Mouse (Mus musculus) embryo, embryonic 10 days (tissue): Measurements from ENCODE around the gene Ttyh1.
A peak's percentile ranks its signal among the peaks of the same experiment; 100 is the strongest.

Experiments
- DNase-seq: peaks from one replicate; pipeline ENCODE4 v3.0.0-alpha.2; 2015; ENCODE audit warnings: low spot score

Gene Ttyh1

DNA sequence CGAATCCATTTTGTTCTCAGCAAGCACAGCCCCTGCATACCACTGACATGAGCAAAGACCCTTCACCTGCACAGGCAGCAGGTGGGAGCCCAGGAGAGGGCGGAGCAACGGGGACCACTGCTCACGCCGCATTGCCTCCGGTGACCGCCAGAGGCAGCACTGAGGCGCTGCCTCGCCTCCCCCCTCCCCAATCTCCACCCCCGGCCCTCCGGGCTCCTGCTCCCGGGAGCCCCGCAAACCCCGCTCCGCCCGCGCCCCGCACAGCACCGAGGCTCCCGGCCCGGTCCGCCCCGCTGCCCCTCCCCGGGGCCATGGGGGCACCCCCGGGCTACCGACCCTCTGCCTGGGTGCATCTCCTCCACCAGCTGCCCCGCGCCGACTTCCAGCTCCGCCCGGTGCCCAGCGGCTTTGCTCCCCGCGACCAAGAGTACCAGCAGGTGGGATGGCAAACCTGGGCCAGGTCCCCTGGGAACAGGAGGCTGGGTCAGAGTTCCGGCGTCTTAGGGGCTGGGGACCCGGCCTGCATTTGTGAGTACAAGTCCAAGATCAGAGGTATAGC, at the start of gene Ttyh1:
TSS of gene Ttyh1 (plus strand) at position 65 of the 559 bp plus-strand sequence.
- peak; percentile 49 for DNase-seq

DNA sequence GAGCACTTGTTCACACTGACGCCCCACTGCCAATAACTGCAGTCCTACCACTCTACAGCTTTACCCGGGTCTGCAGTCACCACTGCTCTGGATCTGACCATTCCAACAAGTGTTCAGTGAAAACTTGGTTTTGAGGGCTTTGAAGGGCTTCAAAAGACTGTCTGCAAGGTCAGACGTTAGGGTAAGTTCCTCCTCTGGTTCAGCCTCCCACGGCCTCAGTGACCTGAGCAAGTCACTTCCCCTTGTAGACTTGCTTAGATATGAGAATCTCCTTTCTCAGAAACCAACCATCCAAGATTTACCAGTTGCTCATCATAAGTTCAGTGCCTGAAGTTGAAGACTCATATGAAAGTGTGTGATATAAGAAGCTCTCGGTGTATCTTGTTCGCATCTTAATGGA, 48.1 kb upstream of the Ttyh1 start:
- DNase-seq: no peak

DNA sequence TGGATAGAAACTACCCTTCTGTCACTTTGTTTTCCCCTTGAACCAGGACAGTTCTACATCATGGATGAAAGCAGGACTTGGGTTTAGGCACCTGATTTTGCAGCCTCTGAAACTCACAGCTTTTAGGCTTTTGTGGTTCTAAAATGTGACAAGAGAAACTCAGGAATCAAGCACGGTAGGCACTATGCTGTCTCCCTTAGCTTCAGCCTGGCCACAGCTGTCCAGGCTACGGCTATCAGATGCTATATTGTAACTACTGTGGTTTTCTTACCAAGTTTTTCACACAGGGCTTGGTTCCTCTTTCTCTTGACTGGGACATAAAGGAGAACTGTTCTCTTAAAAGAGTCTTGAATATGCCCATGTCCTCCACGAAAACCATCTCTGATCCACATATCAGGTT, 46.1 kb upstream of the Ttyh1 start:
- DNase-seq: no peak

DNA sequence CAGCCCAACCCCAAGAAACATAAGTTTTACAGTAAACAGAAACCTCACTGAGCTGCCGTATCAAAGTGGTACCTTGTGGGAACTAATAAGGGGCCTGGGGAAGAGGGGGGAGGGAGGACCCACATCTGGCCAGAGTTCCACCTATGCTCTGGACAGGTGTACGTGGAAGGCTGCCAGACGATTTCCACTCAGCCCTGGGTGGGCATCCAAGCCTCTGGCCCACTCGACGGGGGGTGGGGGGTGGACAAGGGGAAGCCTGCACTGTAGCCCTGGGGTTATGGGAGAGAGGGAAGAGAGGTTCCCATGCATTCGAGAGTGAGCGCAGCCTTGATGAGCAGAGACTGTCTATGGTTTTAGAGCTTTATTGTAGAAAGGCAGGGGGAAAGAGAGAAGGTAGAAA, 39.7 kb upstream of the Ttyh1 start:
- DNase-seq: no peak

DNA sequence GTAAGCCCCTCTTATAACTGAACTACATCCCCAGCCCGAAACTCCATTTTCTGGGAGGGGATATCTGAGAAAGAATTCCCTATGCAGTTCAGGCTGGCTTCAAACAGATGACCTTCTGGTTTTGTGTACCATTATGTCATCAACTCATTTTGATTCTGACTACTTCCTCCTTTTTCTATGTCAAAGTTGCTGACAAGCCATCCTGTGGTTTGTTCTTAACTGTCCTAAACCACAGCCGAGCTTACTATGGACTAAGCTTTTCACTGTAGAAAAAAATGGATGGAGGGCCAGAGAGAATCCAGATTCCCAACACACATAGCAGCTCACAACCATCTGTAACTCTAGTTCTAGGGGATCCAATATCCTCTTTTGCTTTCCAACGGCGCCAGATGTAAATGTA, 38.7 kb upstream of the Ttyh1 start:
- no peak for DNase-seq

DNA sequence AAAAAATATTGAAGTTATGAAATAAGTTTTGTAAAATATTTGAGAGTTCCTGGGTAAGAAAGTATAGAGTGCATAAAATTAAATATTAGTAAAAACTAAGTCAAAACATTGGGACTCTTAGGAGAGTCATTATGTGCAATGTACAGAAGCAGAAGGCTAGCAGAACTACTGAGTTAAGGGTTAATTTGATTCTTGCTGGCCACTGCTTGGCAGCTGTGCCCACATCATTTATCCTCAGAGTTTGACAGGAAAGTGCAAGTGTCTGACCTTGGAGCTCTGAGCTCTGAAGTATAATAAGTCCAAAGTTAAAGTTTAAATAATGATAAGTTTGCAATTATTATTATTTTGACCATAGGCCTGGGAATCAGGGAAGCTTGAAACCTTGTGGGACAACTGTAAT, 37.5 kb upstream of the Ttyh1 start:
- DNase-seq: no peak

DNA sequence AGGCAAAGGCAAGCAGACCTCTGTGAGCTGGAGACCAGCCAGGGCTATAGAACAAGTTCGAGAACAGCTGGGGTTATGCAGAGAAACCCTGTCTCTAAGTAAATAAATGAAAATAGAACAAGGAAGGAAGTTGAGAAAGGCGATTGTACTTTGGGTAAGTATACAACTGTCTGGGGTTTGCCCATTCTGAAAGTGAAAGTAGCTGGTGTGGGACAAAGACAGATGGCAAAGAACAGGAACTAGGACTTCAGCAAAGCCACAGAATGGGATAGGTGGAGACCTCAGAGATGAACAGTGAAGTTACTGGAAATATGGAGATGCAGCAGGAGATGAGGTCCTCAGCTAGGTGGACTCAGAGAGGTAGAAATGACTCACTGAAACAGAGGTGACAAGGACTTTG, 36.4 kb upstream of the Ttyh1 start:
- no peak for DNase-seq

DNA sequence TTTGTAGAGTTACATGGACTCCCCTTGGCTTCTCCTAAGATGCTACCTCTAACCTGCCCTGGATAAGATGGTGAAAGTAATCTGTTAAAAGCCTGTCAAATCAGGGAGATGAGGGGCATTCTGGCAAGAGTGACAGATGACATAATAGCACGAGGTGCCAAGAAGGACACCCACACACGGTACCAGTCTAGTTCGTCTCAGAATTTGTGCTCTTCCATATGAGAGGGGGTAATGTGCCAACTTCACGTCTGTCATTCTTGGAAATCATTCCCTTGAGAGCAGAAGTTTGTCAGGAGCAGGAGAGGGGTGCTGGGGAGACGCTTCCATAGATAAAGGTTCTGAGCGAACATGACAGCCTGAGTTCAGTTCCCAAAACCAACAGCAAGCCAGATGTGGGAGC, 35.0 kb upstream of the Ttyh1 start:
- no peak for DNase-seq

DNA sequence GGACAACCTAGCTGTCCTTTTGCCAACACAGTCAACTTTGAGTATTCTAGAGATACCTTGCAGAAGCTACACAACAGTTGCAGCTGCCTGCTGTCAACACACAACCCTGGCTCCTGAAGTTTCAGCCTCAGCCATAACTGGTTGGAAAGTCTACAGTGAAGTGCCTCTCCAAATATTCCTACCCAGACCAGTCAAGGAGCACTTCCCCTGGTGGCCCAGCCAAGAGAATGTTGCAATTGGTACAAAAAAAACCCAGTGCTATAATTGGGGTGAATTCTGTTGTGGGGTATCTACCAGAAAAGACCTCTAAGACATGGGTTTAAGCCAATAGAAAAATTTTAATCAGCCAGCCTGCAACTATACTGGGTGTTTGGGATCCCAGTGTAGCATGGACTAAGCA, 33.6 kb upstream of the Ttyh1 start:
- DNase-seq: no peak

DNA sequence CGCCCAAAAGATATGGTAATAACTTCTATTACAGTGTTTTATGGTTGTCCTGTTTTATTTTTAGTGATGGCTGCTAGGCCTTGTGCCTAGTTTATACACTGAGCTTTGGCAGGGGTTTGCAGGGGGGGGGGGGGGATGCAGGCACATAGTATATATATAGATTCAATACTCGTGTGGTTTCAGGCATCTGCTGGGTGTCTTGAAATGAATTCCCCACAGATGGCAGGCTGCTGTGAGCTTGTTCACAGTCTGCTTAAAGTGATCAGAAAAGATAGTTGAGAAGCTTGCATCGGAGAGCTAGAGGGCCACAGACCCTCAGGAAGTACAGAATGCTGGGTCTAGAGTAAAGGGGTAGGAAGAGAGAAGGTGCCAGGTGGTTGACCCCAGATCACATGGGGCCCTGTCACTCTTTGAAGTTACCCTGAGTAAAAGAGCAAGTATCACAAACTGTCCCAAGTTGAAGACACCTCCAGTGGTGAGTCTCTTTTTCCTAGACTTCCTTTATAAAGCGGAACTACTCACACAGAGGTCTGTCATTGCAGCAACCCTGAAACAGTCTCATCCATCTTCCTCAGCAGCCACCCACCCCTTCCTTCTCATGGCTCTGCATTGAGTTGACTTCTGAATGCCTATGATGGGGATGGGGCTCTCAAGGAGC, 31.8 kb upstream of the Ttyh1 start:
- DNase-seq: no peak

DNA sequence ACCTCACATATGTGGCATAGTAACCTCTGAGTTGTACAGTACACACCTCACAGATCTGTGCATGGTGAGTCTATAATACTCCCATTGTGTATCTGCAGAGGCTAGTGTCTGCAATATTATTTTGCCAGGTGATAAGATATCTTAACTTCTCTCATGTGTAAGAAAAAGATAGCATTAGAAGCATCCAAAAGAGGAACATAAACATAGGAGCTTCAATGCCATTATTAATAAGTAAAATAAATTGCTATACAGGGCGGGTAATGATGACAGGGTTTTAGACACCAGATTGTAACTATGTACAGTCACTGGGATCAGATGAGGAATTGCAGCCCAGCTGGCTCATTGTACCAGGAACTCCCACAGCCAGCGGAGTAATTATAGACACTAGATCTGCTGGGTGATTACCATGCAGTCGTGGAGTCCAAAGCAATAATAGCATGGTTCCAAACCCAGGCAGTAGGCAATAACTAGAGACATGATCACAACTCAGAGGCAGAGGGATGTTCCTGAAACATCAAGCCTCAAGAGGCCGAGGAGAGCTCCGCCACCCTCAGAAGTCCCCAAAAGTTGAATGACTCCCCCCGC, 31.2 kb upstream of the Ttyh1 start:
- no peak for DNase-seq

DNA sequence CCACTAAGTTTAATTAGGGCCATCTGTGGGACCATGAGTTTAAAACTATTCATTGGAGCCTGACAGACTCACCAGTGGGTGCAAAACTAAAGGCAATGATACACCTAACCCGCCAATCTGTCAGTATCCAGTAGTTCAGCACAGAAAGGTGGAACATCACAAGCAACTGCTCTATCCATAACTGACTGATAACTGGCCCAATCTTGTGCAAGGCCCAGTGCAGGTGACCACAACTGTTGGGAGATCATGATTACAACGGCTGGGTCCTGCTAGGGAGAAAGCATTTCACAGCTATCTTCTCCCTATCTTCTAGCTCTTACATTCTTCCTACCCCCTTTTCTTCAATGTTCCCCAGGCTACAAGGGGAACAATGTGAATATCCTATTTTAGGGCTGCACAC, 30.5 kb upstream of the Ttyh1 start:
- no peak for DNase-seq

DNA sequence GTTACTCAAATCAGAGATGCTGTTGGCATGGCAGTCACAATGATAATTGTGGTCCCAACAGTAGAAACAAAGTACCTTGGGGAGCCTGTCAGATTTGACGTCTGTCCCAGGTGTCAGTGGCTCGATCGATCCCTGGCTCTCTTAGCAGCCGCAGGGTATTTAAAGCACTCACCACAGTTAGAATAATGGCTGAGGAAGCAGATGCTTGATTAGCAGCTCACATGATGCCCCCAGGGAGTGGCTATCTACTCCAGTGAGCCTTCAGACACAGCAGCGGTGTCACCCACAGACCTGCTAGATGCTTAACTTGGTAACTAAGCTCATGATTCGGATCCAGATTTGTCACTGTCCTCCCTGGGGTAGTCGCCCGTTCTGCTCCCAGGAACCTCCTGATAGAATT, 28.0 kb upstream of the Ttyh1 start:
- DNase-seq: no peak

DNA sequence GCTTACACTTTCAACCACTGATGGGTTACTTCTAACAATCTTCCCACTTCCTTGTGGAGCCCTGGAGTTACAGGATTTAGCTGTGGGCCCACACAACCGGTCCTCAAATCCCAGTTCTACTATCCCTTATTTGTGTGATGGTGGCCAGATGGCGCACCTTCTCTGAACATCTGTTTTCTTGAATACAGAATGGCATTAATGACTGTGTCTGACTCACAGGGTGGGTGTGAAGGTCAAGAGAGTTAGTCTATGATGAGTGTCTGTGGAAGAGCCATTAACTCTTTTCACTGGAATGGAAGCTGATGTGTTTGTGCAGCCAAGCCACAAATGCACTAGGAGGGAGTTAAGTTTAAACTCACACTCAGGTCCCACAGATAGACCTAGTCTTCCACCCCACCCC, 20.9 kb upstream of the Ttyh1 start:
- no peak for DNase-seq

DNA sequence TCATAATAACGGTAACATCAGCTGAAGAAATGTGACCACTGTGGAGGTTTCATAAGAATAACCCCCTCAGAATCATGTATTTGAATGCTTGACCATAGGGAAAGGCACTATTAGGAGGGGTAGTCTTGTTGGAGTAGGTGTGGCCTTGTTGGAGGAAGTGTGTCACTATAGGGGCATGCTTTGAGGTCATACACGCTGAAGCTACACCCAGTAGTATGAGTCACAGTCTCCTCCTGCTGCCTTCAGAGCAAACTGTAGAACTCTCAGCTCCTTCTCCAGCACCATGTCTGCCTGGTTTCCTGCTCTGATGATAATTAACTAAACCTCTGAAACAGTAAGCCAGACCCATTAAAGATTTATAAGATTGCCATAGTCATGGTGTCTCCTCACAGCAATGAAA, 20.4 kb upstream of the Ttyh1 start:
- no peak for DNase-seq

DNA sequence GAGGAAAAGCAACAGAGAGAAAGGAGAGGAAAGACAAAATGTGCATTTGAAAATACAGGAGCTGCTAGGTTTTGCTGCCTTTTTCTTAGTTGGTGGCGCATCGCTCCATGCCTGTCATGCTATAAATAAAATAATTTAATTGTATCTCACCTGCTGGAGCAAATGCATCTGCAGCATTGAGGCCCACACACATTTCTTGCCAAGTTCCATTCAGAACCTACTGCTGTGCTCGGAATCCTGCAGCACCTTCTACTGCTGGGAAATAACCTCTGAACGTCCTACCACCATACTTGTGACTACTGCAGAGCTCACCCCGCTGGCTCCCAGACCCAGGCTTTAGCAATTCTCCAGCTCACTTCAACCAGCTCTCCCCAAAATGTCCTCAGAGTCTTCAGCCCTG, 18.1 kb upstream of the Ttyh1 start:
- DNase-seq: no peak

DNA sequence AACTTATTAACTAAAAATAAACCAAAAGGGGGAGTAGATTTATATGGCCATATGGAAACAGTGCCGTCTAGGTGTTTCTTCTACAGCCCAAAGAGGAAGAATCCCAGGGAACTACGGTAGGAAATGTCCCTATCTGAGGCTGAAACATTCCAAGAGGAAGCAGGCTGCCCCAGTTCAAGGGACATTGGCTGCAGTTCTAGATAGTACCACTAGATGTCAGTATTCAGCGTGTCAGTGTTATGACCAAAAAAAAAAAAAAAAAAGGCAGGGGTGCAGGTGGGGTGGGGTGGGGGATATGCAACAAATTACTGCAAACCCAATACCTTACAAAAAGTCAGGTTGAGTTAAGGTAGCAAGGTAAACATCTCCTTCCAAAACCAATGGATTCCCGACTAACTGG, 15.8 kb upstream of the Ttyh1 start:
- peak; percentile 80 for DNase-seq

DNA sequence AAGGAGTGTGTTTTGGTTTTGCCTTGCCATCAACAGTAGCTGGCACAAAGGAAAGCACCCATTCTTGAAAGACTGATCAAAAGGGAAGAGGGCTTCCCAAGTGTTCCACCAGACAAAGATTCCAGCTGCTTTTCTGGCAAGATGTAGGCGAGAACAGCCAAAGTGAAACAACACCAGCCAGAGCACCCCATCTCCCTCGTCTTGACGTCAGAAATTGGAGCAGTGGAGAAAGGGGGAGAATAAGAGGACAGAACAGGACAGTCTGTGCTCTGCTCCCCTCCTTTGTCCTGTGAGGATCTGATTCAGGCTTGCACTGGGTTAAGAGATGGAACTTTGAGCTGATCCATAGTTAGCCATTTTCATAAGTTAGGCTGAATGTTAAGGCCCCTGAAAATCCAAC, 7.4 kb upstream of the Ttyh1 start:
- DNase-seq: no peak

DNA sequence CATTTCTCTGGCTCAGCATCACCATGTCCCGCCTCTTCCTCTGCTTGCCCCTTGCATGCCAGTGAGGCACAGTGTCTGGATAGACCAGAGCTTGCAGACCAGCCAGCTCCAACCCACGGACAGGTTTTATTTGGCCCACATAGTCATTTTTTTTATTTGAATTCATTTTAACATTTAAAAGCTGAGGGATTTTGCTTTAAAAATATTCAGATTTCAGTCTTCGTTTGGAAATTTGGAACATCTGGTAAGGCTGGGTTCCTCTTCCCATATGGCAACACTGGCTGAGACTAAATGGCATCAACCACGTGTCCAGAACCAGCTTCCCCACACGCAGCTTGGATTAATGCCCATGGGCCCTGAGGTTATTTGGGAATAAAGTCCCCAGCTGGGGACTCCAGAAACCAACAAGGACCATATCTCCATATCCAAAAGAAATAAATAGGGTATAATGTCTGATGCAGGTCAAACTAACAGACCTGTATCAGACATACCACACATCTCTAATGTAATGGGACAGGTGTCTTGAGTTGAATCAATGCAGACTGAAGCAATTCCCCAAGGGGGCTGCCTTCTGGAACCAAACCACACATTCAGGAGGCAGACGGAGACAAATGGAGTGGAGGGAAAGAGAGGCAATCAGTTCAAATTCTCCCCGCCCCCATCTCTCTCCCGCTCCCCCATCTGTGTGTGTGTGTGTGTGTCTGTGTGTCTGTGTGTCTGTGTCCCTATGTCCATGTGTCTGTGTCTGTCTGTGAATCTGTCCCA, 2.0 kb upstream of the Ttyh1 start:
- no peak for DNase-seq

DNA sequence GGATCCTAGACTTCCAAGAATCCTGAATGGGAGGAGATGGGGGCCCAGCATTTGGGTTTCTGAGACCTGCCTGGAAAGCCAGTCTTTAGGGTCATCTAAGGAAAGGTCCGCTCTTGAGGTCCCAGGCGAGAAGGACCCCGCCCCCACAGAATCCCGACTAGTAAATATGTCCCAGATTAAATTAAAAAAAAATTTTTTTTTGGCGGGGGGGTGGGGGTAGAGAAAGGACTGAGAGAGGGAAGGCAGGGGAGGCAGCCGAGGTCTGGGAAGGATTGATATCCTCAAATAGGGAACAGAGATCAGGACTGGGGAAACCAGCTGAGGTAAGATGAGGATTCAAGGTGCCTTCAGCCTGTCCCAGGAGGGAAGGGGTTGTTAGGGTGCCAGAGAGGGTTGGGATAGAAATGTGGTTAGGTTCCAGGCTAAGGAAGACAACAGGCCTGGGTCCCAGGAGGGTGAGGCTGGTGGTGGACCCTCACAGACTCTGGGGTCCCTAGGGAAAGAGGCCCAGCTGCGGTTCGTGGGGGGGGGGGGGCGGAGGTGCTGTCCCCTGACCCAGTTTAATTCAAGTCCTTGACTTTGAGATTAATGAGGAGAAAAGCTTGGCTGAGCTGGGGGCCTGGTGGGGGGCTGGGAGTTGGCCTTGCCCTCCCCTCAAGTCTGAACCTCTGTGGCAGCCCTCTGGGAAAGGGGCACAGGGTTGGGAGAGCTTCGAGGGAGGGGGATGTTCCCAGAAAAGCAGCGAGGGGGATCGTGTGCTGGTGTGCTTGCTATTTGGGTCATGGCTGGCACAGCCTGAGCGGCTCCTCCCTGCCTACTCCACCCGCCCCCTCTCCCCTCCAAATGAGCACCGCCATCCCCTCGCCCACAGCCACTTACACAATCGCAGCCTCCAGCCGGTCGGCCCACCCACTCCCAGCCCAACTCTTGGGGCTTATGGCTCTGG, 1.0 kb downstream of the Ttyh1 start:
- no peak for DNase-seq

DNA sequence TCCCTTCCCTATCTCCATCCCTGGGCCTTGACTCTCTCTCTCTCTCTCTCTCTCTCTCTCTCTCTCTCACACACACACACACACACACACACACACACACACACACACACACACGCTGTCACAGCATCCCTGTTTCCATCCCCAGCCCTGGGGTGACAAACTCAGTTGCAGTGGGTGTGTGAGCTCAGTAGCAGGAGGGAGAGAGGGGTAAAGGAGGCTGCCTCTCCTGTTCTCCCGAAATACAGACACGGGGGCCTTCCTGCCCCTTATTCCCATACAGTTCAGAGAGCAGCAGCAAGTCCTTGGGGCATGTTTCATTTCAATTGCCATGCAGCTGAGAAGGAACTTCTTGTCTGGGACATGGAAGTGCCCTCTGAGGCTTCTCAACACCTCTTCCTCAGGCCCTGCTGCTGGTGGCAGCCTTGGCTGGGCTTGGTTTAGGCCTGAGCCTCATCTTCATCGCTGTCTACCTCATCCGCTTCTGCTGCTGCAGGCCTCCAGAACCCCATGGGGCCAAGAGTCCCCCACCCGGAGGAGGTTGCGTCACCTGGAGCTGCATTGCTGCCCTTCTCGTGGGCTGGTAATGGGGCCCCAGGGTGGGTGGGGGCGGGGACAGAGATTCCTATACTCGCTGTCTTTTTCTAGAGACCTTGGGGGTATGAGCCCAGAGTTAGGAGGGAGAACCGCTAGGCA, 3.0 kb downstream of the Ttyh1 start:
- no peak for DNase-seq

DNA sequence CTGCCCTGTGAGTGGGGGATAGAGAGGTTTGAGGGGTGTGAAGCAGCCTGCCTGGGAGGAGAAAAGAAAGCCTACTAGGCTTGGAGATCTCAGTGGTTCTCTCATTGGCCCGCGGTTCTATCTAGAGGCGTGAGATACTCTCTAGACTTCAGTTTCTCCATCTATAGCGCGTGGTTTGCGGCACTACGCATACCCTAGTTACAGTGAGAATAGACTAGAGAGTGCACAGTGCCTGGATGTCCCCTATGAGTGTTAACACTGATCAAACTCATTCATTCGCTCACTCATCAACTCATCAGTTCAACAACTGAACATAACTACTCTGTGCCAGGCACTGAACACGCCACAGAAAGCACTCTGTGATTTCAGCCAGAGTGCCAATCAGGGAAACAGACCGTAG, 3.6 kb downstream of the Ttyh1 start:
- DNase-seq: no peak
